Mouse (Mus musculus): ENCODE results near the gene Ptprs. TPM values are rescaled to one million over a fixed set of nuclear protein-coding genes. Genes with fewer than 3 reads are reported as not detected.

Gene Ptprs
- polyA plus RNA-seq, 2 experiments from 2014 or later: 6.5 to 8.6 TPM

GRCm38 (mm10) chr17:56372109-56372508 is 104.2 kb downstream of the Ptprs start:
- ATAC-seq: no peak

GRCm38 (mm10) chr17:56371029-56371660 is 105.1 kb downstream of the Ptprs start:
- ATAC-seq: no peak

- ATAC-seq: no peak
Measured at GRCm38 (mm10) chr17:56370090-56370489, 106.2 kb downstream of the Ptprs start.

GRCm38 (mm10) chr17:56368291-56368790 is 107.9 kb downstream of the Ptprs start:
- ATAC-seq: no peak

GRCm38 (mm10) chr17:56365791-56366673 is 110.3 kb downstream of the Ptprs start:
- no peak for ATAC-seq

Other genes starting within 250 kb of the Ptprs start
- gene Fem1a, start 219.7 kb downstream of the Ptprs start, polyA plus RNA-seq (2017; shearing (Covaris generic)): 1 to 10 TPM; 4.5 to 5.8 TPM
- 10 to 100 TPM in 1 of 2 experiments, 1 to 10 TPM in 1; 6.4 to 11.3 TPM for gene Ticam1, start 199.7 kb downstream of the Ptprs start, polyA plus RNA-seq (2017; shearing (Covaris generic))
- gene Plin3, start 183.6 kb downstream of the Ptprs start, polyA plus RNA-seq (2017; shearing (Covaris generic)): 10 to 100 TPM; 22.5 to 40.9 TPM
- not detected for gene Arrdc5, start 176.2 kb downstream of the Ptprs start, polyA plus RNA-seq (2017; shearing (Covaris generic))
- 10 to 100 TPM; 19.4 to 33.7 TPM for gene Uhrf1, start 173.2 kb downstream of the Ptprs start, polyA plus RNA-seq (2017; shearing (Covaris generic))
- gene Kdm4b, start 150.4 kb downstream of the Ptprs start, polyA plus RNA-seq (2017; shearing (Covaris generic)): 1 to 10 TPM; 6.4 to 6.8 TPM
- not detected for gene Znrf4, start 35.9 kb upstream of the Ptprs start, polyA plus RNA-seq (2017; shearing (Covaris generic))
- 1 to 10 TPM; 1.4 to 2.4 TPM for gene Gm20219, start 77.9 kb upstream of the Ptprs start, polyA plus RNA-seq (2017; shearing (Covaris generic))
- 10 to 100 TPM; 39.6 to 40.2 TPM for gene Safb2, start 108.1 kb upstream of the Ptprs start, polyA plus RNA-seq (2017; shearing (Covaris generic))
- gene Safb, start 108.3 kb upstream of the Ptprs start, polyA plus RNA-seq (2017; shearing (Covaris generic)): 10 to 100 TPM; 34.0 to 45.4 TPM
- gene 2410015M20Rik, start 133.3 kb upstream of the Ptprs start, polyA plus RNA-seq (2017; shearing (Covaris generic)): 100 to 1,000 TPM; 272 to 317 TPM
- 1,000 to 10,000 TPM; 4,432 to 4,869 TPM for gene Rpl36, start 136.9 kb upstream of the Ptprs start, polyA plus RNA-seq (2017; shearing (Covaris generic))
- gene Lonp1, start 150.4 kb upstream of the Ptprs start, polyA plus RNA-seq (2017; shearing (Covaris generic)): 1 to 10 TPM; 7.0 to 8.0 TPM
- gene Catsperd, start 151.7 kb upstream of the Ptprs start, polyA plus RNA-seq (2017; shearing (Covaris generic)): 1 to 10 TPM in 1 of 2 experiments, under 1 TPM in 1; 0.87 to 1.0 TPM
- gene Ranbp3, start 196.8 kb upstream of the Ptprs start, polyA plus RNA-seq (2017; shearing (Covaris generic)): 10 to 100 TPM; 40.5 to 56.7 TPM
- 100 to 1,000 TPM; 272 to 279 TPM for gene Ndufa11, start 241.3 kb upstream of the Ptprs start, polyA plus RNA-seq (2017; shearing (Covaris generic))
- 1 to 10 TPM; 6.0 TPM for gene Vmac, start 241.5 kb upstream of the Ptprs start, polyA plus RNA-seq (2017; shearing (Covaris generic))